Mouse (Mus musculus) olfactory bulb, adult 2 months (tissue): ENCODE results near the gene Adcy4.

ENCODE experiments used
- CTCF ChIP-seq: fragments of 200-500 bp; IDR thresholded peaks from 2 replicates; pipeline ENCODE4 v1.5.1; 2012; ENCODE audit warnings: low read depth, mild to moderate bottlenecking, low read length, moderate library complexity; ENCODE audit not compliant: insufficient read depth
- POLR2A ChIP-seq: fragments of 200-500 bp; IDR thresholded peaks from 2 replicates; pipeline ENCODE4 v1.6.1; 2012; ENCODE audit warnings: mild to moderate bottlenecking, low read depth, low read length, moderate library complexity; ENCODE audit not compliant: insufficient read depth

DNA sequence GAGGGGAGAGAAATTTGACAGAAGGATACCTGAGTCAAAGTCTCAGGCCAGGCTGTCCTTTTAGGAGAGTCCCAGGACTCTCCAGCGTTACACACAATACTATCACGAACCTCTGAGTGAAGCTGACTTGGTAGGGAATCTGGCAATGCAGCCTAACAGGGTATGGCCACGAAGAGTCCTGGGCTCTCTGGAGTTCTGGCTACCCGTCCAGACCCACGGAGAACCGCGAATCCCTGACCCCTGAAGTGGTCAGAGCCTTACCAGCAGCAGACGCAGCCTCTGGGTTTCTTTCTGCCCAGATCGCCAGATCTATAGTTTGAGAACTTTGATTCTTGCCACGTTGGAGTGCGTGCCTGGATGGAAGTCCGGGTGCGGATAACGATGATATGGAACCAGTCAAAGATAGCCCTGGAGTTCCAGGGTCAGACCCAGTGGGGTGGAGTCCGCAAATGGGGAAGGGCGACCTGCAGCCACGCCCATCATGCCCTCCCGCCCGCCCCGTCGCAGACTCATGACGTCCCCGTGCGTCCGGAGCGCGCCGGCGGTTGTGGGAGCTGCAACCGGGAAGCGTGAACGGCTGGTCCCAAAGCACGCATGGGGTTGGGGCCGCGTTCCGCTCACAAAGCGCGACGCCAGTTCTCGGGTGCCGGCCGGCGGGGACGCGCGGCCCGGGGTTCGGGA, 38.6 kb downstream of the Adcy4 start, which contains the start of the genes Dhrs1 and Nop9:
- no peak for TF ChIP-seq CTCF
- TF ChIP-seq POLR2A: 0 out of 2 replicates have a peak, but pooled peaks have one; percentile 52
